ENCODE assay signal across 8 mouse cellular contexts in genomic region chr1:165642780-165643311, GRCm38 (mm10). TPM values are rescaled to one million over a fixed set of nuclear protein-coding genes. Genes with fewer than 3 reads are reported as not detected.
DNase-seq lines count a peak whose midpoint lies in the region; ATAC-seq and TF ChIP-seq lines count a peak whose summit lies in the region.

No protein-coding gene starts in this region.

- peak; percentile 5 to 14 for DNase-seq in CD8-positive naive resting alpha-beta T cell, adult 2 months (ENCODE audit: low read depth in 2 of 2, low spot score in 2 of 2)
- peak; percentile 74 for DNase-seq in heart, postnatal 0 days (ENCODE audit: low spot score)
- peak; percentile 62 to 80 for DNase-seq in kidney, postnatal 4 days
- DNase-seq in lung, postnatal 0 days (ENCODE audit: low spot score) = peak; percentile 85
- peak; percentile 44 to 56 for DNase-seq in right cerebral cortex, adult 2 months (ENCODE audit: low spot score in 2 of 2)
- no peak for DNase-seq in thymus, postnatal 14 days

- peak overlapping the region; percentile 59 for H3K27ac ChIP-seq in bone marrow macrophage, adult 2 months (ENCODE audit: insufficient read depth, low read depth, low read length)
- peak overlapping the region; percentile 87 for H3K27ac ChIP-seq in embryonic fibroblast, embryonic 13.5 days (ENCODE audit: insufficient read depth, low read length)
- peak overlapping the region; percentile 91 for H3K27ac ChIP-seq in heart, postnatal 0 days (ENCODE audit: low read depth)
- peak overlapping the region; percentile 96 for H3K27ac ChIP-seq in lung, postnatal 0 days (ENCODE audit: low read length)

- H3K9ac ChIP-seq in heart, postnatal 0 days (replicated peaks; ENCODE audit: low read depth, low read length) = peak overlapping the region; percentile 71
- peak overlapping the region; percentile 77 for H3K9ac ChIP-seq in lung, postnatal 0 days (replicated peaks; ENCODE audit: low read depth)

- TF ChIP-seq EP300 in heart, postnatal 0 days (IDR thresholded peaks at IDR 0.05; ENCODE audit: low read depth) = no peak
- no peak; the same call in none of the 2 replicates for TF ChIP-seq EP300 in lung, postnatal 0 days (IDR thresholded peaks at IDR 0.05)

- H3K36me3 ChIP-seq in heart, postnatal 0 days (replicated peaks; ENCODE audit: control insufficient read depth, insufficient read depth, low read length) = 0 out of 2 replicates have a peak, but pooled peaks cover 1% of the 10 kb centered on the region
- H3K36me3 ChIP-seq in lung, postnatal 0 days (ENCODE audit: insufficient read depth, low read length) = no peaks in the 10 kb centered on the region

- H3K4me3 ChIP-seq in bone marrow macrophage, adult 2 months (ENCODE audit: insufficient read depth, low read length) = peak overlapping the region; percentile 72
- H3K4me3 ChIP-seq in embryonic fibroblast, embryonic 13.5 days (ENCODE audit: insufficient read depth, low read length) = peak overlapping the region; percentile 75
- peak overlapping the region; percentile 71 for H3K4me3 ChIP-seq in heart, postnatal 0 days (ENCODE audit: low read depth, low read length)
- H3K4me3 ChIP-seq in lung, postnatal 0 days (ENCODE audit: low read depth, low read length) = peak overlapping the region; percentile 65

- no peak for TF ChIP-seq POLR2A in bone marrow macrophage, adult 2 months (IDR thresholded peaks at IDR 0.05; ENCODE audit: borderline replicate concordance, low read depth, low read length)
- peak; percentile 94 for TF ChIP-seq POLR2A in embryonic fibroblast, embryonic 13.5 days (IDR thresholded peaks at IDR 0.05; ENCODE audit: low read depth, low read length)

- H3K9me3 ChIP-seq in heart, postnatal 0 days (replicated peaks; ENCODE audit: control insufficient read depth, low read length) = no peaks in the 10 kb centered on the region
- H3K9me3 ChIP-seq in lung, postnatal 0 days (ENCODE audit: low read length) = no peaks in the 10 kb centered on the region

- 2% methylated on average over 16 of the region's 16 CpGs for WGBS in heart, postnatal 0 days
- under 1% methylated on average over 16 of the region's 16 CpGs for WGBS in lung, postnatal 0 days

- ATAC-seq in heart, postnatal 0 days (ENCODE audit: insufficient read depth, low read depth) = peak; percentile 43
- peak; percentile 63 for ATAC-seq in lung, postnatal 0 days

- peaks cover 28% of the 10 kb centered on the region for H3K4me1 ChIP-seq in bone marrow macrophage, adult 2 months (ENCODE audit: control insufficient read depth, insufficient read depth, low read length)
- peaks cover 3% of the 10 kb centered on the region; the same call in 1 of the 2 replicates for H3K4me1 ChIP-seq in embryonic fibroblast, embryonic 13.5 days (ENCODE audit: control insufficient read depth, insufficient read depth, low read length)
- no peaks in the 10 kb centered on the region for H3K4me1 ChIP-seq in heart, postnatal 0 days (ENCODE audit: control insufficient read depth, insufficient read depth)
- no peaks in the 10 kb centered on the region for H3K4me1 ChIP-seq in lung, postnatal 0 days (ENCODE audit: insufficient read depth, low read depth, low read length)

- no peaks in the 10 kb centered on the region for H3K27me3 ChIP-seq in heart, postnatal 0 days (ENCODE audit: control insufficient read depth, insufficient read depth, low read length)
- H3K27me3 ChIP-seq in lung, postnatal 0 days (replicated peaks; ENCODE audit: insufficient read depth, low read length) = no peaks in the 10 kb centered on the region

- H3K4me2 ChIP-seq in heart, postnatal 0 days (ENCODE audit: low read depth, low read length) = peak overlapping the region; percentile 74
- H3K4me2 ChIP-seq in lung, postnatal 0 days (replicated peaks; ENCODE audit: low read depth, low read length) = peak overlapping the region; percentile 59

- TF ChIP-seq CTCF in bone marrow macrophage, adult 2 months (IDR thresholded peaks at IDR 0.05; ENCODE audit: low read depth, low read length) = no peak
- no peak for TF ChIP-seq CTCF in embryonic fibroblast, embryonic 13.5 days (IDR thresholded peaks at IDR 0.05; ENCODE audit: borderline replicate concordance, insufficient read depth, low read length)
- TF ChIP-seq CTCF in heart, postnatal 0 days (IDR thresholded peaks at IDR 0.05; ENCODE audit: low read depth) = no peak
- no peak for TF ChIP-seq CTCF in lung, postnatal 0 days (IDR thresholded peaks at IDR 0.05)

RNA-seq across cellular contexts. Expression of gene Mpzl1, which starts 8.5 kb away (rescaled TPM):
- 2.8 and 5.4 TPM in 2 replicates for polyA plus RNA-seq in bone marrow macrophage, adult 2 months (2012; ENCODE audit: insufficient read depth, insufficient read length, missing spikeins)
- polyA plus RNA-seq in embryonic fibroblast, embryonic 13.5 days (2011; ENCODE audit: insufficient read length, low read depth, missing spikeins) = 65.4 and 89.6 TPM in 2 replicates
- total RNA-seq in heart, postnatal 0 days (2014; rRNA removed; ENCODE audit: low replicate concordance) = 16.6 and 17.9 TPM in 2 replicates
- polyA plus RNA-seq in heart, postnatal 0 days (2015; fragmentation: Nextera tagmentation; extraction: Ambion mirVana) = 57.1 and 57.5 TPM in 2 replicates
- 136 and 149 TPM in 2 replicates for polyA plus RNA-seq in lung, postnatal 0 days (2015; fragmentation: Nextera tagmentation; extraction: Ambion mirVana)
